Mouse (Mus musculus) ES-Bruce4 (cell line): ENCODE data around the gene Klra9.
"Not testable (repeated sequence)": the region's sequence is repeated elsewhere in the genome, so short reads cannot be mapped to it uniquely, and the experiment has no call there.

Experiments
- CTCF ChIP-seq: IDR thresholded peaks from one replicate; pipeline ENCODE4 v1.8.1; 2011; ENCODE audit warnings: low read depth, low read length
- EP300 ChIP-seq: IDR thresholded peaks from 2 replicates; pipeline ENCODE4 v1.6.1; 2011; ENCODE audit warnings: low read depth, low read length; ENCODE audit not compliant: insufficient read depth
- POLR2A ChIP-seq: IDR thresholded peaks from one replicate; pipeline ENCODE4 v1.8.1; 2011; ENCODE audit warnings: low read length; ENCODE audit not compliant: insufficient read depth

DNA sequence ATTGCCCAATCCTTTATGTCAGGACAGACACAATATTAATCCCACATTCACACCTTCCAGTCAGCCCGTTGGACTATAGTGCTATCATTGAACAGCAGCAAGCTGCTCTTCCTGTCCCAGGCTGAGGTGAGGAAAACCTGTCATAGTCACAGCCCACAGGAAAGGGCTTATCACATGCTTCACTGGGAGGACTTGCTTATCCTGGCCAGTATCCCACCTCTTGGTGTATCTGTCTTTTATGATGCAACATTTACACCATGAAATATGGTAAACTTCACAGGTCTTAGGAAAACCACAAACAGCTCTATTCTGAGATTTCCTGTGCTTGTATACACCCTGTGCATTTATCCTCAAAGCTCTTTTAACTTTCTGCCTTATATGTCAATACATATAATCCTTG is 4.5 kb upstream of the Klra9 start:
- not testable (repeated sequence) for TF ChIP-seq CTCF, EP300, POLR2A
